29 mouse cellular contexts compared by ENCODE assay signal in the genomic region with DNA sequence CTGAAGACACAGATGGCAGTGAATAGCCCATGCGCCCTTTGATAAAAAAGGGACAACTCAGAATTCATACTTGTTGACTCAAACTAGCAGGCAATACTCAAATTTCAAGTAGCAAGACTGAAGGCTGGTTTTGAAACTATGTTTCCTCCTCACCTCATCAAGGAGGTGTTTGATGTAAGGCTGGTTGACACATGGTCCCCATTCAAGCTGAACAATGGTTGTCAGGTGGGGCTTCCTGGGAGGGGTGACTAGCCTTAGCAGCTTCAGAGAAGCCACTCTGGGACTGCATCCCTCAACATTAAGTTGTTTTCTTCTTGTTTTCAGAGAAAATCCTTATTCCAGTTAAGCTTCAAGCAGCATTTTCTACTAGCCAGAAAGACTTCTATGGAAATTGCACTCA. TPM values are rescaled to one million over a fixed set of nuclear protein-coding genes. Genes with fewer than 3 reads are reported as not detected.
"Had no signal": no experiment of that assay in that cellular context is flagged by ENCODE, and none has a peak within 500 bp of the region (broad histone marks: within the 10 kb centered on the region; RNA-seq: fewer than 3 reads in every experiment).

A gene (plus strand): TSS at position 275 of the 400 bp plus-strand sequence.

- DNase-seq: kidney, adult 11 months; kidney, adult 8-10 months; kidney, postnatal 14 days; kidney, postnatal 4 days; liver, postnatal 0 days; lung, embryonic 14.5 days; midbrain, embryonic 14.5 days; thymus, adult 18-20 months; thymus, postnatal 36 days had no signal

- ATAC-seq: liver, postnatal 0 days; lung, postnatal 0 days had no signal

- H3K36me3 ChIP-seq: kidney, embryonic 15.5 days; limb, embryonic 15.5 days had no signal

- H3K27me3 ChIP-seq: limb, embryonic 15.5 days had no signal

- H3K9ac ChIP-seq: kidney, embryonic 15.5 days; limb, embryonic 15.5 days; liver, embryonic 14.5 days; liver, postnatal 0 days; lung, embryonic 14.5 days had no signal

- H3K4me3 ChIP-seq: kidney, embryonic 15.5 days; limb, embryonic 15.5 days had no signal

- H3K4me2 ChIP-seq: kidney, embryonic 15.5 days; limb, embryonic 15.5 days; liver, embryonic 11.5 days; lung, embryonic 14.5 days; midbrain, embryonic 11.5 days had no signal

- H3K27ac ChIP-seq: kidney, embryonic 15.5 days; limb, embryonic 15.5 days; liver, embryonic 14.5 days; macrophage; stomach, postnatal 0 days had no signal

- H3K9me3 ChIP-seq: kidney, embryonic 15.5 days; limb, embryonic 15.5 days had no signal

RNA-seq across cellular contexts. Expression of the gene that starts here (rescaled TPM):
- total RNA-seq: layer of hippocampus, adult 18-20 months; layer of hippocampus, postnatal 14 days; left cerebral cortex, postnatal 25 days; megakaryocyte-erythroid progenitor cell, adult 5-6 weeks; midbrain, postnatal 0 days had no signal
- polyA plus RNA-seq: kidney, embryonic 15.5 days; limb, embryonic 11.5 days; limb, embryonic 15.5 days; liver, embryonic 11.5 days; liver, embryonic 14.5 days; liver, postnatal 0 days; lung, embryonic 14.5 days; macrophage; midbrain, embryonic 11.5 days; midbrain, embryonic 14.5 days; midbrain, postnatal 0 days; neural tube, embryonic 11.5 days; neural tube, embryonic 14.5 days; small intestine, adult 2 months; spleen, adult 2 months; stomach, embryonic 14.5 days; stomach, postnatal 0 days; urinary bladder, adult 2 months had no signal
